Mouse (Mus musculus) lung, embryonic 14.5 days (tissue): ENCODE measurements at regions not wholly inside any gene's neighbourhood (a gene's known extent, or its start where the extent isn't known, plus 50 kb on each side); places are given as distances from the start of the nearest gene placed in this dataset.

Experiments used
- ATAC-seq: fragments of 200-750 bp; cut with Nextera tagmentation; 2 replicates; pipeline ENCODE4 v1.8.0; 2017; ENCODE audit warnings: mild to moderate bottlenecking, moderate TSS enrichment, moderate library complexity; ENCODE audit not compliant: insufficient read depth
- DNase-seq: peaks from one replicate; pipeline ENCODE4 v3.0.0-alpha.2; 2015
- H3K27ac ChIP-seq: fragments of 300-500 bp; sonication (generic); 2 replicates; pipeline ENCODE4 v1.5.1; 2014; ENCODE audit warnings: low read depth, mild to moderate bottlenecking, moderate library complexity
- H3K27me3 ChIP-seq: fragments of 300-500 bp; sonication (generic); 2 replicates; pipeline ENCODE4 v1.6.1; 2014; ENCODE audit warnings: low read length, control low read depth; ENCODE audit not compliant: insufficient read depth
- H3K36me3 ChIP-seq: fragments of 300-500 bp; sonication (generic); 2 replicates; pipeline ENCODE4 v1.6.1; 2014; ENCODE audit warnings: control low read depth; ENCODE audit not compliant: insufficient read depth
- H3K4me1 ChIP-seq: fragments of 300-500 bp; sonication (generic); 2 replicates; pipeline ENCODE4 v1.6.1; 2014; ENCODE audit warnings: antibody characterized with exemption, control low read depth; ENCODE audit not compliant: insufficient read depth
- H3K4me2 ChIP-seq: fragments of 300-500 bp; sonication (generic); 2 replicates; pipeline ENCODE4 v1.6.1; 2014; ENCODE audit warnings: mild to moderate bottlenecking
- H3K4me3 ChIP-seq: fragments of 300-500 bp; sonication (generic); 2 replicates; pipeline ENCODE4 v1.5.1; 2014; ENCODE audit warnings: low read depth, low read length
- H3K9ac ChIP-seq: fragments of 300-500 bp; sonication (generic); 2 replicates; pipeline ENCODE4 v1.6.1; 2014
- H3K9me3 ChIP-seq: fragments of 300-500 bp; sonication (generic); 2 replicates; pipeline ENCODE4 v1.6.1; 2016; ENCODE audit warnings: low read depth, low read length, control low read depth
- CTCF ChIP-seq: IDR thresholded peaks from 2 replicates; pipeline ENCODE4 v1.5.1; 2016; ENCODE audit warnings: antibody characterized with exemption, low read depth
- WGBS: fragments of 180-500 bp; shearing (Covaris S2); extraction: QIAGEN DNeasy Blood & Tissue Kit; methylation state at CpG from one replicate; pipeline ENCODE4 v1.1.7; 2014; 5-methylcytosine and 5-hydroxymethylcytosine counted together

DNA sequence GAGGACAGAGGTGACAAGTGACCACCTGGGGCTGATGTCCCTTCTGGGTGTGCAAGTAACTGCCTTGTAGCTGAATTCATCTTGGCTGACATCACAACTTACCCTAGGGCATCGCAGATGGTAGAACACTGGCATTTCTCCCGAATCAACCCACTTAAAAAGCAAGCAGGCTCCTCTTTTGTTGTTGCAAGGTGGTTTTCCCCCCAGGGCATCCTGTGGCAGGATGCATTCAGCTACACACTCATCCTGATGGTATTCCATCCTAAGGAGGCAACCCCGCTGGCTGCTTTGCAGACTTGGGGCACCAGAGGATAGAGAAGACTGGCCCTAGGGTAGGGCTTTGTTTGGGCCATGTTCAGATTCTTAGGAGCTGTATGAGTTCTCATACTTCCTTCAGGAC is 97.6 kb upstream of the Sel1l start:
- Histone ChIP-seq H3K4me1 (no peaks in the 10 kb centered on the region; the same call in 1 of the 2 replicates), H3K27ac (no peak overlapping the region), H3K9me3 (no peaks in the 10 kb centered on the region), H3K27me3 (no peaks in the 10 kb centered on the region), H3K4me2 (no peak overlapping the region), H3K9ac (no peak overlapping the region), H3K4me3 (no peak overlapping the region), H3K36me3 (no peaks in the 10 kb centered on the region)
- TF ChIP-seq CTCF = no peak
- WGBS = 84% methylated on average over 3 of the region's 3 CpGs
- DNase-seq (no peak), ATAC-seq (no peak)

DNA sequence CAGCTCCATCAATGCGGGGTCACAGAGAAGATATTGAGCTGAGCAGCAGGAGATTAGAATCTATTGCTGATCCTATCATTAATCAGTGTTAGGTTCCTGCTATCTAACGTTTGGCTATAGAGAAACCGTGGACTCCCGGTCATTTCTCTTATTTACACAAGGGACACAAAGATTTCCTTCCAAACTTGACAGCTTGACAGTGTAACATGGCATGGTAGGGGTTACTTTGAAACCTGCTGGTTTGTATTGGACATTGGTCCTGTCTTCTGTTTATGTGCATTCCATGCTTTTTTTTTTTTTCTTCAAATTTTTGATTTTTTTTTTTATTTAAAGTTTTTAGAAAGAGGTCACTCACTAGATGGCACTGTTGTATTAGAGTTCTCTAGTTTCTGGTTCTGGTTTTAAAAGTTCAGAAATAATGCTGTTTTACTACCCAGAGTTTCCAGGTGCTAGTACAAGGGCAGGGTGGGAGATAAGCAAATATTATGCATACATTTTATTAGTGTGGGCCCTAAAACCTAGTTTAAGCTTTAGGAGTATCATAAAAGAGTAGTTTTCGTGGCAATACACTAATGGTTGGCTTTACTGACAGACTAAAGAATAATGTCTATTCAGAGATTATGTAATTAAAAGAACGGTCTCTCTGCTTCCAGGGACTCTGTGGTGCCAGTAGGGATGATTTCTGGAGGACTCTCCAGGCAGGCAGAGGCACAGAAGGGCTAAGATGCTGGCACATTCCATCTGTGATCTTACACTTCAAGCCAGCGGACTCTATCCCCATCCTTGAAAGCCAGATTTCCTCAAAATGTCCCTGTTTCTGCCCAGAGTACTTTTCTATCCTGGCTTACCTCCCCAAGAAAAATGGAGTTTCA is 83.8 kb upstream of the Sel1l start:
- Histone ChIP-seq H3K4me1 (no peaks in the 10 kb centered on the region), H3K27me3 (no peaks in the 10 kb centered on the region), H3K4me3 (no peak overlapping the region), H3K9me3 (no peaks in the 10 kb centered on the region), H3K36me3 (no peaks in the 10 kb centered on the region), H3K9ac (no peak overlapping the region), H3K27ac (0 out of 2 replicates have a peak overlapping the region, but pooled peaks have one; percentile 46), H3K4me2 (no peak overlapping the region)
- DNase-seq = peak; percentile 84
- ATAC-seq = peak; percentile 56; the same call in 1 of the 2 replicates
- WGBS = 27% methylated on average over 7 of the region's 7 CpGs
- TF ChIP-seq CTCF = no peak; the same call in 1 of the 2 replicates

DNA sequence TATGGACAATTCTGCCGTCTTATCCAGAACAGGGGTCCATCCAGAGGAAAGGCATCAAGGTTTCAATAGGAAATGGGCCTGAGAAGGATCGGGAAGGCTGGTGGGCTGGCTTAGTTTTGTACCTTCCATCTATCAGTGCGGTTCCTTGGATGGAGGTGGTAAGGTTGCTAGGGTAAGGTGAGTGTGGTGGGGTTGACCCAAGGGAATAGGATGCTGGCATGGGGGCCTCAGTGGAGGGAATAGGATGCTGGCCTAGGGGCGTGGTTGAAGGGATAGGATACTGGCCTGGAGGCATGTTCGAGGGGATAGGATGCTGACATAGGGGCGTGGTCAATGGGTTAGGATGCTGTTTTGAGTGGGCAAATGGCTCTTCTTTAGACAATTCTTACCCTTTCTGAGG is 82.6 kb upstream of the Sel1l start:
- 87% methylated on average over 6 of the region's 6 CpGs for WGBS
- DNase-seq = no peak
- no peaks in the 10 kb centered on the region for H3K36me3 ChIP-seq
- no peak for TF ChIP-seq CTCF
- H3K27ac ChIP-seq = no peak overlapping the region
- no peaks in the 10 kb centered on the region for H3K4me1 ChIP-seq
- no peak overlapping the region for H3K9ac ChIP-seq
- H3K4me2 ChIP-seq = no peak overlapping the region
- ATAC-seq = no peak
- H3K9me3 ChIP-seq = no peaks in the 10 kb centered on the region
- no peak overlapping the region for H3K4me3 ChIP-seq
- H3K27me3 ChIP-seq = no peaks in the 10 kb centered on the region

DNA sequence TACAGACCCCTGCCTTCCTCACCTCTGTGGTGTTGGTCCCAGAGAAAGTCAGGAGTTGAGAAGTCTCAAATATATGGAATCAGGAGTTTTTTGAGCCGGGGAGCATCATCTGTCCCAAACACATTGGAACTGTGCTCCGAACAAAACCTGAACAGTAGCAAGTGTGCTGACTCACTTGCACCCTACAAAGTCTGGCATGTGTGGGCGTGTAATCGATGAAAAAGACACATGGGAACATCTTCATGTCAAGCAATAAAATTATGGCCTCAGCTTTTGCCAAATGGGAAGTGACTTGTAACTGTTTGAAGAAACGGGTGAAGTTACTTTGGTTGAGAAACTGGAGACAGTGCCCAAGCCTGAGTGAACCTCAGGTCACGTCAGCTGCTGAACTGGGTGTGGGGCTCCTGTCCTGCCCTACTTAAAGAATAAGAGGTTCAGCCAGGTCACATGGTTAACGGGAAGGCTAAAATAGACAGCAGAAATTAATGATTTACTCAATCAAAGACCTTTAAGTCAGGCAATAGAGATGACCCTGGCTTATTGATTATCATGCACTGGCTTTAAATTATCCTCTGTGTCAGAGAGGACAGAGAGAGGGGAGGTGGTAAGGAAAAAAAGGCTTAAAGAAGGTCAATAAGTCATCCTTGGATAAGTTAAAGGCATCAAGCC is 80.6 kb upstream of the Sel1l start:
- ATAC-seq = no peak
- WGBS = 58% methylated on average over 7 of the region's 7 CpGs
- no peaks in the 10 kb centered on the region for H3K9me3 ChIP-seq
- DNase-seq = no peak
- H3K27me3 ChIP-seq = no peaks in the 10 kb centered on the region
- no peaks in the 10 kb centered on the region for H3K4me1 ChIP-seq
- no peak for TF ChIP-seq CTCF
- no peak overlapping the region for H3K9ac ChIP-seq
- no peak overlapping the region for H3K4me2 ChIP-seq
- no peak overlapping the region for H3K4me3 ChIP-seq
- no peak overlapping the region for H3K27ac ChIP-seq
- H3K36me3 ChIP-seq = no peaks in the 10 kb centered on the region

DNA sequence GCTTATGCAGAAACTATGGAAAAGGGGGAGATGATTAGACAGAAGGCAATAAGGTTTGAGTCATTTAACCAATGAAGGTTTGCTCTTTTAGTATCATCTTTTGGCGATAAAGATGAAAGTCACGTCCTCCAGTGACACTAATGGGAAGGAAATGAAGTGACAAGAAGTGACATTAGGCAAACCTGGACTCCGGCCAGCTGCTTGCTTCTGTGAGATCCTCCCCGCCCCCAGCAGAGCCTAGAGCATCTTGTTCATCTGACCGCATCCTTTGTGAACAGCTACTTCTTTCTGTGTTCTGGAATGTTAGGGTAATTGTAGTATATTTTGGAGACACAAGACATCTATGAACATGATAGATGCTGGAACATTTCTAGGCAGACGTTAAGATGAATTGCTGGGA is 78.6 kb upstream of the Sel1l start:
- ATAC-seq (peak; percentile 47; the same call in 1 of the 2 replicates), DNase-seq (peak; percentile 70)
- WGBS = 51% methylated on average over 6 of the region's 6 CpGs
- no peak overlapping the region for H3K27ac ChIP-seq
- no peaks in the 10 kb centered on the region for H3K9me3 ChIP-seq
- H3K4me2 ChIP-seq = no peak overlapping the region
- no peak for TF ChIP-seq CTCF
- no peak overlapping the region for H3K4me3 ChIP-seq
- H3K36me3 ChIP-seq = no peaks in the 10 kb centered on the region
- no peaks in the 10 kb centered on the region for H3K4me1 ChIP-seq
- no peak overlapping the region for H3K9ac ChIP-seq
- no peaks in the 10 kb centered on the region for H3K27me3 ChIP-seq

DNA sequence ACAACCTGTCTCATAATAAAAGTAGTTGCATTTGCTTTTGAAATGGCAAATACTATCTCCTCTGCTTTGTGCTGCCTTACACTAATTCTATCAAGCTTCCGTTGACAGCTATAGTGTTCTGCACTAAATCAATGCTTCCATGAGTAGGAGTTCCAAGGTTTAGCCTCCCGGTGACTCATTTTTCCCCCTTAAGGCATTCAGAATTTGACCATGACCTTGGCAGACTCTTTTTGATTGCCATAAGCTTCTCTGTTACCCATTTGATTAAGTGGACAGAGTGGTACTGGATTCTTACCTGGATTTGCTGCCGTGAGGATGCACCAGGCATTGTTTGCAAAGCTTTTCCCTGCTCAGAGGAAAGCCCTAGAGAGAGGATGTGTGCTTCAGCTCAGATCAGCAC is 66.5 kb upstream of the Sel1l start:
- no peak for TF ChIP-seq CTCF
- DNase-seq (no peak), ATAC-seq (no peak)

DNA sequence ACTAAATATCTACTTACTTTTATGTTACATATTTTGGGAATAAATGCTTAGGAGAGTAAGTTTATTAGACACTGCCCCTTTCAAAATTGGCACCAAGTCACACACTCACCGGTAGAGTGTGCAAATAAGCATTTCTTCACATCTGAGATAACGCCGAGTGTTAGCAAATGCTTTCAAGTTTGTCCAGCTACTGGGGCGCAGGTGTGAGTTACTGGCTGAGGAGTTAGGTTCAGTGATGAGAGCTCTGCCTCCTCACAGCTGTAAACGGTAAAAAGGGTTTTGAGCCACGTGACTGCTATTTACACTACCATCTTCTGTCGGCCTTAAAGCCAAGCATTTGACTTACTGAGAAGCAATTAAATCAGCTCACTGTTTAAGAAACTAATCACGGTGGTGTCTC is 61.6 kb upstream of the Sel1l start:
- H3K4me2 ChIP-seq = no peak overlapping the region
- H3K36me3 ChIP-seq = no peaks in the 10 kb centered on the region
- H3K27ac ChIP-seq = peak overlapping the region; percentile 63; the same call in 1 of the 2 replicates
- H3K4me1 ChIP-seq = no peaks in the 10 kb centered on the region
- no peak overlapping the region for H3K9ac ChIP-seq
- WGBS = 32% methylated on average over 8 of the region's 8 CpGs
- ATAC-seq = peak; percentile 69; the same call in 1 of the 2 replicates
- no peaks in the 10 kb centered on the region; the same call in 1 of the 2 replicates for H3K9me3 ChIP-seq
- no peaks in the 10 kb centered on the region for H3K27me3 ChIP-seq
- DNase-seq = peak; percentile 43
- H3K4me3 ChIP-seq = no peak overlapping the region
- TF ChIP-seq CTCF = no peak

More for the DNA sequence above, 66.5 kb upstream of the Sel1l start:
- no peaks in the 10 kb centered on the region for H3K9me3 ChIP-seq
- no peaks in the 10 kb centered on the region for H3K4me1 ChIP-seq
- no peak overlapping the region for H3K4me3 ChIP-seq
- WGBS = 76% methylated on average over 3 of the region's 3 CpGs
- H3K9ac ChIP-seq = no peak overlapping the region
- no peaks in the 10 kb centered on the region for H3K36me3 ChIP-seq
- H3K27ac ChIP-seq = no peak overlapping the region
- H3K4me2 ChIP-seq = no peak overlapping the region
- H3K27me3 ChIP-seq = no peaks in the 10 kb centered on the region
